Mouse (Mus musculus) CD4-positive helper T cell, adult 2 months (primary cell): ENCODE results near the gene Sidt1.

Experiments used
- DNase-seq: peaks from one replicate; pipeline ENCODE4 v3.0.0-alpha.2; 2012; ENCODE audit warnings: low read depth, missing footprints, low spot score

Gene Sidt1

GRCm38 (mm10) chr16:44332861-44333284, at the start of gene Sidt1:
Gene Sidt1 (minus strand): TSS chr16:44333196.
- DNase-seq, result peak; percentile 81

GRCm38 (mm10) chr16:44381578-44381977, 48.6 kb upstream of the Sidt1 start:
- no peak for DNase-seq

- DNase-seq, result no peak
Observed at GRCm38 (mm10) chr16:44380006-44380405, 47.0 kb upstream of the Sidt1 start.

- DNase-seq, result no peak
Observed at GRCm38 (mm10) chr16:44375459-44375858, 42.5 kb upstream of the Sidt1 start.

GRCm38 (mm10) chr16:44365522-44365921, 32.5 kb upstream of the Sidt1 start:
- DNase-seq, result no peak

- DNase-seq, result peak; percentile 70
Observed at GRCm38 (mm10) chr16:44361921-44362890, 29.2 kb upstream of the Sidt1 start.

- peak; percentile 91 for DNase-seq
Observed at GRCm38 (mm10) chr16:44357571-44358268, 24.7 kb upstream of the Sidt1 start.

- DNase-seq, result peak; percentile 69
Observed at GRCm38 (mm10) chr16:44356291-44356690, 23.3 kb upstream of the Sidt1 start.

- no peak for DNase-seq
Observed at GRCm38 (mm10) chr16:44349801-44350397, 16.9 kb upstream of the Sidt1 start.

- DNase-seq, result peak; percentile 96
Observed at GRCm38 (mm10) chr16:44347071-44347901, 14.3 kb upstream of the Sidt1 start, which contains the start of gene Spice1. Gene Spice1 (plus strand): TSS chr16:44347121.

GRCm38 (mm10) chr16:44337541-44337940, 4.5 kb upstream of the Sidt1 start:
- peak; percentile 50 for DNase-seq

GRCm38 (mm10) chr16:44331995-44332860, 768 bp downstream of the Sidt1 start:
- DNase-seq, result peak; percentile 51

GRCm38 (mm10) chr16:44331671-44331994, 1.4 kb downstream of the Sidt1 start:
- no peak for DNase-seq

- no peak for DNase-seq
Observed at GRCm38 (mm10) chr16:44331154-44331553, 1.8 kb downstream of the Sidt1 start.

- DNase-seq, result no peak
Observed at GRCm38 (mm10) chr16:44330657-44331056, 2.3 kb downstream of the Sidt1 start.

- no peak for DNase-seq
Observed at GRCm38 (mm10) chr16:44328644-44329043, 4.4 kb downstream of the Sidt1 start.

- DNase-seq, result peak; percentile 48
Observed at GRCm38 (mm10) chr16:44320232-44320631, 12.8 kb downstream of the Sidt1 start.

- DNase-seq, result no peak
Observed at GRCm38 (mm10) chr16:44316350-44316749, 16.6 kb downstream of the Sidt1 start.

- no peak for DNase-seq
Observed at GRCm38 (mm10) chr16:44313422-44313821, 19.6 kb downstream of the Sidt1 start.

- peak; percentile 12 for DNase-seq
Observed at GRCm38 (mm10) chr16:44305606-44306005, 27.4 kb downstream of the Sidt1 start.
